Mouse (Mus musculus) ES-Bruce4 (cell line): Measurements from ENCODE around the gene Cox5a. TPM values are rescaled to one million over a fixed set of nuclear protein-coding genes. Genes with fewer than 3 reads are reported as not detected.
A peak's percentile ranks its signal among the peaks of the same experiment; 100 is the strongest.

Experiments
- H3K27ac ChIP-seq: 2 replicates; pipeline ENCODE4 v1.5.1; 2012; ENCODE audit warnings: low read length, inconsistent platforms; ENCODE audit not compliant: insufficient read depth
- H3K27me3 ChIP-seq: 2 replicates; pipeline ENCODE4 v1.6.1; 2012; ENCODE audit warnings: mild to moderate bottlenecking, low read length, inconsistent platforms; ENCODE audit not compliant: control insufficient read depth, poor library complexity, insufficient read depth, severe bottlenecking
- H3K36me3 ChIP-seq: 2 replicates; pipeline ENCODE4 v1.6.1; 2012; ENCODE audit warnings: inconsistent platforms, mild to moderate bottlenecking, low read length, moderate library complexity; ENCODE audit not compliant: control insufficient read depth, poor library complexity, insufficient read depth, severe bottlenecking
- H3K4me1 ChIP-seq: one replicate; pipeline ENCODE4 v1.8.1; 2011; ENCODE audit warnings: low read length; ENCODE audit not compliant: control insufficient read depth, insufficient read depth
- H3K4me3 ChIP-seq: 2 replicates; pipeline ENCODE4 v1.5.1; 2011; ENCODE audit warnings: low read depth, mild to moderate bottlenecking, low read length
- H3K9ac ChIP-seq: 2 replicates; pipeline ENCODE4 v1.6.1; 2012; ENCODE audit warnings: low read depth, mild to moderate bottlenecking, inconsistent platforms; ENCODE audit not compliant: poor library complexity, severe bottlenecking
- H3K9me3 ChIP-seq: replicated peaks from 2 replicates; pipeline ENCODE4 v1.6.1; 2012; ENCODE audit warnings: mild to moderate bottlenecking, low read length, inconsistent platforms; ENCODE audit not compliant: control insufficient read depth, poor library complexity, insufficient read depth, severe bottlenecking
- CTCF ChIP-seq: IDR thresholded peaks from one replicate; pipeline ENCODE4 v1.8.1; 2011; ENCODE audit warnings: low read depth, low read length
- EP300 ChIP-seq: IDR thresholded peaks from 2 replicates; pipeline ENCODE4 v1.6.1; 2011; ENCODE audit warnings: low read depth, low read length; ENCODE audit not compliant: insufficient read depth
- POLR2A ChIP-seq: IDR thresholded peaks from one replicate; pipeline ENCODE4 v1.8.1; 2011; ENCODE audit warnings: low read length; ENCODE audit not compliant: insufficient read depth
- polyA plus RNA-seq: library from polyadenylated mRNA; stranded (reverse); fragments of >200 nt; gene quantifications from 2 replicates; pipeline ENCODE4 v1.2.4, GENCODE M21; 2011; ENCODE audit warnings: low read depth; ENCODE audit not compliant: missing spikeins, insufficient read depth, insufficient read length

Gene Cox5a
- 490 and 512 TPM in 2 replicates for polyA plus RNA-seq

- Histone ChIP-seq H3K36me3 (peaks cover 5% of the 10 kb centered on the region; the same call in 1 of the 2 replicates), H3K4me3 (peak within 1 kb of the TSS; percentile 96), H3K9ac (peak within 1 kb of the TSS; percentile 86), H3K27me3 (no peaks in the 10 kb centered on the region), H3K9me3 (no peaks in the 10 kb centered on the region), H3K27ac (peak within 1 kb of the TSS; percentile 61), H3K4me1 (peaks cover 3% of the 10 kb centered on the region)
- TF ChIP-seq POLR2A (peak; percentile 84), EP300 (peak; percentile 52; the same call in 1 of the 2 replicates), CTCF (no peak)
Measured at GRCm38 (mm10) chr9:57521056-57521911, at the start of gene Cox5a. Gene Cox5a (plus strand): TSS chr9:57521274.

GRCm38 (mm10) chr9:57485774-57486173, 35.3 kb upstream of the Cox5a start:
- no peak for TF ChIP-seq EP300
- no peak for TF ChIP-seq POLR2A
- peak; percentile 68 for TF ChIP-seq CTCF

GRCm38 (mm10) chr9:57487807-57488206, 33.3 kb upstream of the Cox5a start:
- Histone ChIP-seq H3K4me3 (no peak overlapping the region), H3K27me3 (no peaks in the 10 kb centered on the region), H3K9ac (no peak overlapping the region), H3K4me1 (no peaks in the 10 kb centered on the region), H3K9me3 (no peaks in the 10 kb centered on the region), H3K36me3 (no peaks in the 10 kb centered on the region), H3K27ac (no peak overlapping the region)
- TF ChIP-seq POLR2A (no peak), EP300 (no peak), CTCF (no peak)

More at GRCm38 (mm10) chr9:57485774-57486173, 35.3 kb upstream of the Cox5a start:
- no peaks in the 10 kb centered on the region for H3K9me3 ChIP-seq
- H3K27me3 ChIP-seq: no peaks in the 10 kb centered on the region
- H3K4me3 ChIP-seq: no peak overlapping the region
- no peak overlapping the region for H3K27ac ChIP-seq
- no peak overlapping the region for H3K9ac ChIP-seq
- no peaks in the 10 kb centered on the region for H3K4me1 ChIP-seq
- no peaks in the 10 kb centered on the region for H3K36me3 ChIP-seq

- Histone ChIP-seq H3K9me3 (no peaks in the 10 kb centered on the region), H3K36me3 (no peaks in the 10 kb centered on the region), H3K4me1 (no peaks in the 10 kb centered on the region), H3K9ac (no peak overlapping the region), H3K27me3 (no peaks in the 10 kb centered on the region), H3K4me3 (no peak overlapping the region), H3K27ac (no peak overlapping the region)
- TF ChIP-seq EP300: no peak
- no peak for TF ChIP-seq CTCF
- no peak for TF ChIP-seq POLR2A
Measured at GRCm38 (mm10) chr9:57493532-57493931, 27.5 kb upstream of the Cox5a start.

- H3K27me3 ChIP-seq: no peaks in the 10 kb centered on the region
- TF ChIP-seq POLR2A: no peak
- TF ChIP-seq CTCF: no peak
- no peak for TF ChIP-seq EP300
- peak overlapping the region; percentile 69; the same call in 1 of the 2 replicates for H3K27ac ChIP-seq
- no peaks in the 10 kb centered on the region for H3K9me3 ChIP-seq
- H3K4me3 ChIP-seq: no peak overlapping the region
- no peaks in the 10 kb centered on the region for H3K36me3 ChIP-seq
- H3K9ac ChIP-seq: no peak overlapping the region
- H3K4me1 ChIP-seq: no peaks in the 10 kb centered on the region
Measured at GRCm38 (mm10) chr9:57494970-57495369, 26.1 kb upstream of the Cox5a start.

GRCm38 (mm10) chr9:57497236-57497635, 23.8 kb upstream of the Cox5a start:
- Histone ChIP-seq H3K27ac (no peak overlapping the region), H3K27me3 (no peaks in the 10 kb centered on the region), H3K9me3 (no peaks in the 10 kb centered on the region), H3K36me3 (no peaks in the 10 kb centered on the region), H3K9ac (no peak overlapping the region), H3K4me3 (no peak overlapping the region), H3K4me1 (peaks cover 2% of the 10 kb centered on the region)
- no peak for TF ChIP-seq CTCF
- TF ChIP-seq EP300: no peak
- no peak for TF ChIP-seq POLR2A
